Mouse (Mus musculus) lung, postnatal 0 days (tissue): ENCODE measurements around the gene Csnk1e.

Source experiments
- CTCF ChIP-seq: IDR thresholded peaks from 2 replicates; pipeline ENCODE4 v1.5.1; 2016; ENCODE audit warnings: antibody characterized with exemption, mild to moderate bottlenecking
- EP300 ChIP-seq: IDR thresholded peaks from 2 replicates; pipeline ENCODE4 v1.6.1; 2016; ENCODE audit warnings: antibody characterized with exemption, mild to moderate bottlenecking, control low read depth

- TF ChIP-seq EP300 = no peak
- no peak for TF ChIP-seq CTCF
Observed at GRCm38 (mm10) chr15:79413802-79414201, 41.6 kb downstream of the Csnk1e start.
